Mouse (Mus musculus): ENCODE measurements around the gene Ank2.

Gene Ank2

GRCm38 (mm10) chr3:127498742-127499400 lies at the start of gene Ank2:
TSS of gene Ank2 (minus strand) at chr3:127499350.
- DNase-seq (ENCODE audit: low spot score): peak; percentile 66

GRCm38 (mm10) chr3:127547882-127548281 lies 48.7 kb upstream of the Ank2 start:
- peak; percentile 66 for DNase-seq (ENCODE audit: low spot score)

DNA sequence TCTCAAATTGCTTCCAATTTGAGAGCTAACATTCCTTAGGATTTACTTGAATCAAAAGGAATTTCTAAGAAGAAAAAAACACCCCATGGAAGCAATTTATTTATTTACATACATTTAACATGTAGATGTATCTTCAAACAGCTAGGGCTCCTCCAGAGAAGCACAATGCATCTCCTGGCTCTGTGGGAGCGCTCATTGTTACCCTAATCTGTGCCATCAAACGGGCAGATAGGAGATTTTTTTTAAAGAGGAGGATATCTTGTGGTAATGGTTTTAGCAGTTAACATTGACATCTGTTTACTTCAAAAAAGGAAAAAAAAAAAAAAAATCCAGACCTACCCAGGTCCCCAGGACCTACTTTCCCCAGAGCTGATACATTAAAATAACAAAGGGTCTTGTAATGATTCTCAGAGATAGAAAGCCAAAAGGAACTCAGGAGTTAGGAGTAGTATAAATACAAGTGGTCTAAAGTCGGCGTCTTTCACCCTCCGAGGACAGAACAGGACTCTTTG lies 45.5 kb upstream of the Ank2 start:
- no peak for DNase-seq (ENCODE audit: low spot score)

DNA sequence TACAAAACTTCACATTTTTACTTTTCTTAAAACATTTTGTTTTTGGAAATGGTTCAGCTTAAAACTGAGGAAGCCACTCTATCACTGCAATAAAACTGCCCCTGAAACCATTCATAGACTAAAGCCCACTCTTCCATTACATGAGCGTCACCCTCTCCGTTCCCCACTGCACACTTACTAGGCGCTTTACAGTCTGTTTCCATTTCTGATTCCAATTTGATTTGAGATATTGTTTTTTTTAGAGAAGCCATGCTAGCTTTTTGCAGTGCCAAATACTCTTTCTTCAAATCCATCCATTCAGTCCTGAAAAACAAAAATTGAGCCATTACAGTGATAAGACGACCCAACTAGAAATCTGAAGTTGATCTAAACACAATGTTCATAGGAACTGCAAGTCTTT lies 44.8 kb upstream of the Ank2 start:
- DNase-seq (ENCODE audit: low spot score): no peak

DNA sequence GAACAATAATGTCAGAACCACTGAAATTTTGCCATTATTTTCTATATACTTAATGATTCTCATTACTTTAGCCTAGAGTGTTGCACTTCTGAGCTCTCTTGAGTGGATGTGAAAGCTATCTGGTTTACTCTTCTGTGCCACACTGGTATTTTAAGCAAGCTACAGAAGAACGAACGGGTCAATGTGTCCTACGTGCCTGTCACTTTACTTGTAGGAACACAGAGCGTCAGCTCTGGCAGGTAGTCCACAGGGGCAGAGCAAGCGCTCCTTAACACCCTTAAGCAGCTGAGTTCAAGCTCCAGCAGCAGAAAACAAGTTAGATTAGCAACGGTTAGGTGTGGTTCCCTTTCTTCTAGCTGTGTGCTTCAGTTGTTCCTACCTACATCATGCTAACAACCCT lies 40.0 kb upstream of the Ank2 start:
- no peak for DNase-seq (ENCODE audit: low spot score)

DNA sequence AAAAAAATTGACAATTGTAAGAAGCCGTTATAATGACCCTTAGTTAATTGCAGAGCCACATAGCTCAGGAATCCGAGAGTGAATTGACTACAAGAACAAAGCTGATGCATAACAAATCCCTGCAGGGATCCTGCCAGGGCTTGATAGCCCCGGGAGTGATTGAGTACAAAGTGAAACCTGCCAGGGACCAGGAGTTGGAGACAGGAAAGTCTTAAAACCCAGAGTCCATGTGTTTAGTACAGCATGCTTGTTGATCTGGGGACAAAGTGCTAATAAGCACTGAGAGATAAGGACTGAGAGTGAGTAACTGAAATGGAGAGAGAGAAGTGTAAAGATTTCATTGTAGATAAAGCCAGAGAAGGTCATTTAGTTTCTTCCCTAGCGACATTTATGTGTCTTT lies 31.1 kb upstream of the Ank2 start:
- peak; percentile 6 for DNase-seq (ENCODE audit: low spot score)

DNA sequence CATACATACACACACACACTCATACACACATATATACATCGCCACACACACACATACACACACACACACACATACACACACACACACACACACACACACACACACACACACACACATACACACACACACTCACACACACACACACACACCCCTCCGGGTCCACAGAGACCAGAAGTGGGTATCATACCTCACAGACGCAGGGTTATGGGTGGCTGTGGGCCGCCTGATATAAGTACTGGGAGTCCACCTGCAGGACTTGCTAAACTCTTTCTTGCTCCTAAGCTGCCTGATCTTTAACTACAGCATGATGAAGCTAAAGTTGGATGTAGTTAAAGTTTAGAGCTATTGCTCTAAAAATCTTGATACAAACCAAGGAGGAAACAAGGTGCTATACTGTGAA lies 30.7 kb upstream of the Ank2 start:
- no peak for DNase-seq (ENCODE audit: low spot score)

GRCm38 (mm10) chr3:127529210-127529609 lies 30.1 kb upstream of the Ank2 start:
- DNase-seq (ENCODE audit: low spot score): no peak

DNA sequence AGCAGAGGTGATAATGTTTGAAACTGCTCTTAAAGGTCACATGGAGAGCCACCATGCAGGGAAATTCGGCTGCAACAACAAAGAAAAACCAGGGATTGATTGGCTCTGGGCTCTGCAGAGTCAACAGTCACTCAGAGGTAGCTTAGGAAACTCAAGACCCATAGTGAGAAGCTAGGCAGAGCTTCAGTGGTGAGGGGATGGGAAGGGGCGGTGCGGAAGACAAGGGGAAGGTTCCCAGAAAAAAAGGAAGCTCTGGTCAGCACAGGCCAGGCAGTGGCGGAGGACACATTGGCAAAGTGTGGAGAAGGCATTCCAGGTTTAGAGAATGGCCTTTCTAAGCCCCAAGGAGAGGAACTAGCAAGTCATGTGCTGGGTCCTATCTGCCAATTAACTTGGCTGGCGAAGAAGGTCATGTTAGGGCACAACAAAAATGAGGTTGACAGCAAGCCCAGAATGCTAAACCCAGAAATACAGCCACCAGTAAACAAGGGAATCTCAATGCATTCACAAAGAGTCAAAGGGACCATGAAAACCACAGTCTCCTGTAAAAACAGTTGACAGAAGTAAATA lies 28.4 kb upstream of the Ank2 start:
- no peak for DNase-seq (ENCODE audit: low spot score)

GRCm38 (mm10) chr3:127525188-127525819 lies 26.2 kb upstream of the Ank2 start:
- DNase-seq (ENCODE audit: low spot score): no peak

DNA sequence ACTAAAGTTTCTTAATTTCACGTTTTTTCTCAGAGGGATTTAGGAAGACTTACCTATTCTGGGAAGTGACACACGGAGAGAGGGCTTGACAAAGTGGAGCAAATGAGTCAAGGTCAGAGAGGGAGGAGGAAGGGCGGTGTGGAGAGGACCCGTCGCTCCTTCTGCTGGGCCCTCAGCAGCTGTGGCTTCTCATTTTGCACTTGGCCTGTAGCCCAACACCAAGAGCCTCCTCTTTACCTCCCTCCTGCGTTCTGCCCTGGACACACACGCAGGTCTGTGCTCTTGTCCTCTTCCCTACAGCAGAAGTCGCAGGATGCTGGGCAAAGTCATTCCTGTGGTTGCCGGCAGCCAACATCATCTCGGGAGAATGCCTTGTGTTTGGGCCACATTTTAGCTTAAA lies 22.0 kb upstream of the Ank2 start:
- no peak for DNase-seq (ENCODE audit: low spot score)

DNA sequence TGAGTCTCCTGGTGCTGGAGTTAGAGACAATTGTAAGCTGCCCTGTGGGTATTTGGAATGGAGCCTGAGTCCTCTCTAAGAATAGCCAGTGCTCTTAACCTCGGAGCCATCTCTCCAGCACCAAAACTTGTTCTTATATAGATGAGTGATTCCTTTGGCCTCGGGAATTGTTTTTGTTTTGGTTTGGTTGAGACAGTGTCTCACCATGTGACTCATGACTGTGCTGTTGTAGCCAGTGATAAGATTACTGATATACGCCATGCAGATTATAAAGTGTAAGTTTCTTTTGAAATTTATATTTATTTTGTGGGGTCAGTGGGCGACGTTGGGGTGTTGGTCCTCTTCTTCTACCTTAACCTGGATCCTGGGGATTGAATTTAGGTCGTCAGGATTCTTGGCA lies 21.1 kb upstream of the Ank2 start:
- DNase-seq (ENCODE audit: low spot score): no peak

DNA sequence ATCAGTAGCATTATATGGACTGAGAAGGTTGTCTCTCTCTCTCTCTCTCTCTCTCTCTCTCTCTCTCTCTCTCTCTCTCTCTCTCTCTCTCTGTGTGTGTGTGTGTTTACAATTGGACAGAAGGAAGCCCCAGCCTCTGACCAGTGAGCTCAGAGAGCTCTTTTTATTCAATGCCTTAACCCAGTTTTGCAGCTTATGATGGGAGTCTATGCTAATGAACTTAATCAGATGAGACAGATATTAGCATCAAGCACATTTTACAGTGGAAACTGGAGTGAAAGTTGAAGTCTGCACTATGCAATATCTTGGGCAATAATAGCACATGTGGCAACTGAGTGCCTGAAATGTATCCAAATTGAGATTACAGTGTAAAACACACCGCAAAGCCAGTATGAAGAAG lies 16.1 kb upstream of the Ank2 start:
- DNase-seq (ENCODE audit: low spot score): no peak

DNA sequence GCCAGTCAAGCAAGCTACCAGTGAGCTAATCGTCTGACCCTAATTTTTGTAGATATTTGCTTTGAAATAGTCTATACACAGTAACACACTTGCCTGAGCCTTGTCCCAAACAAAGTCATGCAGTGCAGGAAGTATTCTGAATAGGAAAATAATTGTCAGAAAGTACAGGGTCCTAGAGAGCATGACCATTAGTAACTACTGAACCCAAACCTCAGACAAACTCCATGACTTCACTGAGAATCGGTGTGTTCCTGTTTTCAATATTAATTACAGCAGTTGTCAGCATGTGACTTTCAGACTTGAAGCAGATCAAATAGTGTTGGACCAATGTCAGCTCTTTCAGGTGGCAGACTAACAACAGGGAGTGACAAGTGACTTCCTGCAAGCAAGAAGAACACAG lies 14.5 kb upstream of the Ank2 start:
- DNase-seq (ENCODE audit: low spot score): no peak

GRCm38 (mm10) chr3:127512794-127513335 lies 13.7 kb upstream of the Ank2 start:
- DNase-seq (ENCODE audit: low spot score): no peak

GRCm38 (mm10) chr3:127511786-127512746 lies 12.9 kb upstream of the Ank2 start:
- DNase-seq (ENCODE audit: low spot score): no peak

DNA sequence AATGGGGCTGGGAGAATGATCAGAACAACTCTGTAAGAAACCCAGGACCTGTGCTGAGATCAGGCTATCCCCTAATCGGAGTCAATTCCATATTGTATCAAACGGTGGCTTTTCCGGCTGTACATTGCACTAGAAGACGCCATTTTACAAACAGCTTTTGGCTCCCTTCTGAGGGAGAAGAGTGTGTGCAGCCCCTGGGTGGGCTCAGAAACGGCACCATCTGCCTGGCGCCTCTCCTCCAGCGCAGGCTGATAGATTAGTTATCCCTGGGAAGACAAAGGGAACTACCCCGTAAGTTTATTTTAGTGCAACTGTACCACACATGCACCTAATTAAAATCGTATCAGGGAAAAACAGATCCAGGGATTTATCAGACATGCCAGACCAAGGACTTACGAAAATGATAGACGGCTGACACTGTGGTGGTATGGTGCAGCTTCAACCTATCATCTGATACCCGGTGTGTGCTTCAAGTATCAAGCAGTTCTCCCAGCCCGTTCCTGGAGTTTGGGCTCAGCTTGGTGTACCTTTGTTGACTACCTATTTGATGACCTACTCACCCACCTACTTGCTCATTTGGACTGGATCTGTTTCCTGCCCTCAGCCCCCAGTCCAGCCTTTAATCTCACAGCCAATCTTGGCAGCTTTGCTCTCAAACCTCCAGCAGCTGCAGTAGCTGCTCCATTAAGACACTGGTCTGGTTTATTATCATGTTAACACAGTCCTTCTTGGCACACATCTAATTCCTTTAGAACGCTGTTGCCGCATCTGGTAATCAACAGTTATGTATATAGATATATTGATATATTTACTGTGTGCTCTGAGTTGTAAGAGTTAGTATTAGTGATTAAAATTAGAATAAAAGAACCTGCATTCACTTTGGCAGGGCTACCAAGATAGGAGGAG lies 9.0 kb upstream of the Ank2 start:
- DNase-seq (ENCODE audit: low spot score): no peak

GRCm38 (mm10) chr3:127498197-127498741 lies 881 bp downstream of the Ank2 start:
- DNase-seq (ENCODE audit: low spot score): peak; percentile 47

DNA sequence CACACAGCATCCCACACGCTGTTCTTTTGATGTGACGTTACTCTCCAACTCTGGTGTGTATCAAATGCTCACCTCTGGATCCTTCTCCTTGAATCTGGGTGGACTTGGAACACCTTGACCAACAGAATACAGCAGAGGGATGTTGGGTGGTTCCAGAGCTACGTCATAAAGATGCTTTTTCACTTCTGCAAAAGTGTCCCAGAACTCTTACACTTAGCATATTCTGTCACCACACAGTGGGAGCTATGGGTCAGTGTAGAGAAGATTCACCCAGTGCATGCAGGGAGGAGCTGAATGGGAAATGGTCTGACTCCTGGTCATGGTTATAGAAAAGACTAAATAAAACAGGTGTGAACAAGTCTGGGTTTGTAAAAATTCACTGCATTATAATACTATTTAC lies 6.5 kb downstream of the Ank2 start:
- DNase-seq (ENCODE audit: low spot score): no peak

DNA sequence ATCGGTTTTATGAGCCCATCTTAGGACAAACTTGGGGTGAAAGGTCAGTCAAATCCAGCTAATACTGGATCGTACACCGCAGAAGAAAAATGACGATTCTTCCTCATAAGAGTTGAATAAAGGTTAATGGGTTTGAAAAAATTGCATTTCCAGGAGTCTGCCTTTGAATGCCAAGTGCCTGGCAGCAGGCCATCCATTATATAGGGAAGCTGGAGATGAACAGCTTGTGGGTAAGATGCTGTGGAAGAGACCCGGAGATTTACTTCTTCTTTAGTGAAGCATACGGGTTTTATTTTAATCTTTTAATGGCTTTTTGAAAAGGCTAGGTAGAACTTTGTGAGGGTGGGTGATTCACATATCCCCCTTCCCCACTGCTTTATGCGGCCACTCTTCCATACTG lies 11.8 kb downstream of the Ank2 start:
- no peak for DNase-seq (ENCODE audit: low spot score)

GRCm38 (mm10) chr3:127485174-127485573 lies 14.0 kb downstream of the Ank2 start:
- no peak for DNase-seq (ENCODE audit: low spot score)
